Mouse (Mus musculus) kidney, adult 8-10 months (tissue): ENCODE data around the gene Tnik.

Experiments
- DNase-seq, 2 experiments: peaks; one replicate each; pipeline ENCODE4 v3.0.0; 2022

Gene Tnik

GRCm38 (mm10) chr3:28265183-28265582 is 2.2 kb downstream of the Tnik start:
- DNase-seq: no peak

GRCm38 (mm10) chr3:28265656-28266055 is 2.6 kb downstream of the Tnik start:
- DNase-seq: no peak

GRCm38 (mm10) chr3:28267211-28267610 is 4.2 kb downstream of the Tnik start:
- no peak for DNase-seq

- no peak for DNase-seq
Measured at GRCm38 (mm10) chr3:28269716-28270115, 6.7 kb downstream of the Tnik start.

- DNase-seq: no peak
Measured at GRCm38 (mm10) chr3:28271884-28272283, 8.9 kb downstream of the Tnik start.

- DNase-seq: no peak
Measured at GRCm38 (mm10) chr3:28274763-28275162, 11.7 kb downstream of the Tnik start.

- DNase-seq: no peak
Measured at GRCm38 (mm10) chr3:28289693-28290092, 26.7 kb downstream of the Tnik start.

- DNase-seq: no peak
Measured at GRCm38 (mm10) chr3:28301378-28301777, 38.4 kb downstream of the Tnik start.

GRCm38 (mm10) chr3:28303915-28304314 is 40.9 kb downstream of the Tnik start:
- DNase-seq: no peak

GRCm38 (mm10) chr3:28306852-28307251 is 43.8 kb downstream of the Tnik start:
- no peak for DNase-seq

- no peak for DNase-seq
Measured at GRCm38 (mm10) chr3:28314438-28314837, 51.4 kb downstream of the Tnik start.

GRCm38 (mm10) chr3:28317339-28317738 is 54.3 kb downstream of the Tnik start:
- no peak for DNase-seq

- DNase-seq: no peak
Measured at GRCm38 (mm10) chr3:28321635-28322034, 58.6 kb downstream of the Tnik start.

- no peak for DNase-seq
Measured at GRCm38 (mm10) chr3:28325613-28326233, 62.7 kb downstream of the Tnik start.

GRCm38 (mm10) chr3:28332316-28332715 is 69.3 kb downstream of the Tnik start:
- DNase-seq: no peak

- peak in 1 of 2 experiments; percentile 1 for DNase-seq
Measured at GRCm38 (mm10) chr3:28333869-28334268, 70.9 kb downstream of the Tnik start.

- DNase-seq: no peak
Measured at GRCm38 (mm10) chr3:28334547-28334946, 71.5 kb downstream of the Tnik start.

GRCm38 (mm10) chr3:28340071-28340470 is 77.1 kb downstream of the Tnik start:
- DNase-seq: no peak

GRCm38 (mm10) chr3:28343204-28343603 is 80.2 kb downstream of the Tnik start:
- DNase-seq: no peak

GRCm38 (mm10) chr3:28343661-28344060 is 80.6 kb downstream of the Tnik start:
- DNase-seq: no peak

GRCm38 (mm10) chr3:28345446-28345845 is 82.4 kb downstream of the Tnik start:
- no peak for DNase-seq

GRCm38 (mm10) chr3:28345961-28346360 is 82.9 kb downstream of the Tnik start:
- no peak for DNase-seq

GRCm38 (mm10) chr3:28346476-28346875 is 83.5 kb downstream of the Tnik start:
- no peak for DNase-seq

- DNase-seq: no peak
Measured at GRCm38 (mm10) chr3:28348746-28349145, 85.7 kb downstream of the Tnik start.

GRCm38 (mm10) chr3:28350147-28350801 is 87.3 kb downstream of the Tnik start:
- no peak for DNase-seq
